Mouse (Mus musculus) heart, postnatal 25 days (tissue): Measurements from ENCODE around the gene Pdzd3. TPM values are rescaled to one million over a fixed set of nuclear protein-coding genes. Genes with fewer than 3 reads are reported as not detected.

Source experiments
- DNase-seq: peaks from one replicate; pipeline ENCODE4 v3.0.0; 2022; ENCODE audit warnings: low spot score
- intact Hi-C: fragments of 180-260 bp; cut with DNase I; formaldehyde crosslinking; loops from one replicate; pipeline ENCODE4 v1.15.1; 2025
- total RNA-seq, 2 experiments: library from RNA; stranded (reverse); gene quantifications; 2 replicates each; pipeline ENCODE4 v1.2.3; 2021

Gene Pdzd3
- total RNA-seq, 2 experiments from 2014 or later: 4.3 to 4.4 TPM

DNA sequence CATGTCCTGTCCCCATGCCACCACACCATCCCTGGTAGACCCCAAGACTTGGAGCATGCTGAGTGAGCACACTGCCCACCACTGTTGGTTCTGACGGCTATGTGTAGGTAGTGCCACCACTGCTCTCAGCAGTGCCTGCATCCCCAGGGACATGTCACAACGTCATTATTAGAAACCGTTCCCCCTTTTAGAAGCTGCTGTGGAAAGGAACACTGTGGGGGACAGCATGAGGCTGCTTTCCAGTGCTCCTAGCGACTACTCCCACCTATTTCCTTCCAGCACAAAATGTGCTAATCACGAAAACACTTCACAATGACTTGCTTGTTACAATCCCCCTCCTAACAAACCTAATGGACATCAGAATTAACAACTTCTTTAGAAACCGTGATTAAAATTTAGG is 25.3 kb downstream of the Pdzd3 start:
- DNase-seq: no peak
- intact Hi-C loops: no loop called here

DNA sequence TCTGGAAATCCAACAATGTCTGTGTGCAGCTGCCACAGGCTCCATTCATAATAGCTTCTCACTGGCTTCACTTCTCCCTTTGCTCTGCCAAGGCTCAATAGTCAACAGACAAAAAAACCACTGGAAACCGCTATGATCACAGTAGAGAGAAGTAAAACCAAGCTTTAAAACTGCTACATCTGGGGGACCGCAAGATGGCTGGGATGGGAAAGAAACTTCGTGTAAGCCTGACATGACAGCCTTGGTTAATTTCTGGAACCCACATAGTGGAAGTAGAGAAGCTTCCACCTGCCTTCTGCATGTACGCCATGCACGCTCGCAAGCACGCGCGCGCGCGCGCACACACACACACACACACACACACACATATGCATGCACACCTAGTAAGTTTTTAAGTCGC is 37.7 kb downstream of the Pdzd3 start:
- DNase-seq: no peak
- intact Hi-C loops: no loop called here

DNA sequence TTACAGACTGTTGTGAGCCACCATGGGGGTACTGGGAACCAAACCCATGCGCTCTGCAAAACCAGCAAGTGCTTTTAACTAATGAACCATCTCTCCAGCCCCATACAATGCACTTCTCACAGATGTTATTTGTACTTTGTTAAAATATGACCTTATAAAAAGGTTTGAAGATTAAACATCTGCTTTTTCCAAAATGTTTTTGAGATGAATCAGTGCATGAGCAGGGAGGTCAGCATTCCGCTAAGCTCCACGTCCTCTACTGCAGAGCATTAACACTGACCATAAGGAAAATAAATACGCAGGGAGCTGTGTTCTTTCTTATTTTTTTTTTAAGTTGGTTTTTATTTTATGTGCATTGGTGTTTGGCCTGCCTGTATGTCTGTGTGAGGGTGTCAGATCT is 38.9 kb downstream of the Pdzd3 start:
- intact Hi-C loops: no loop called here
- no peak for DNase-seq

DNA sequence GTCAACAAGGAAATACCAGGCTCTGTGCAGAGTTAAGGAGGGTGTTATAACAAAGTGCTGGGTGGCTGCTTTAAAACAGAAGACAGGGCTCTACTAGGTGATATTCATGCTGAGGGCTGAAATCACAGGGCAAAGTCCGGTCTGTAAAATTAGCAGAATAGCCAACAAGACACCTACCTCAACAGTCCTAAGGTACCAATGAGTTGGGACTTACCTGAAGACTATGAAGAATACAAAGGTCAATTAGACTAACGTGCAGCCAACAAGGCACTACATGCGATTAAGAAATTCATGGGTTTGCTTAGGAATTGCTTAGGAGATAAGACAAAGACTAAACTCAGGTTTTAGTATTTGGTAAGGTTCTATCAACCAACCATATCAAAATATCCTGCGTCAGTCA is 41.9 kb downstream of the Pdzd3 start:
- intact Hi-C loops: no loop called here
- DNase-seq: no peak

DNA sequence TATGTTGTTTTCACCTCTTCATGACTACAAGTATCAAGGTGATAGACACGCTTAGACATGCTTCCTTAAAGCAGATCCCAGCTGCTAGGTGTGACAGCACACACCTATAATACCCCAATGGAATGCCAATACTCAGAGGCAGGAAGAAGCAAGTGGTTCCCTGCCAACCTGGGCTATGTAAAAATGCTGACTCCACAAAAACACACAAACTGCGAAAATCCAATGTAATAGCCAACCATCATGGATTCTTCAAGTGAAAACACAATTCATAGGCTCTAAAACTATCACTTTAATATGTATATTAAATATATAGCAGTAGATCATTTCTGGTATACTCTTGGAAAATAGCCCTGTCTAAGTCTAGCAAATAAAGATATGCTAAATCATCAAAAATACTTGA is 43.4 kb downstream of the Pdzd3 start:
- no peak for DNase-seq
- intact Hi-C loops: no loop called here

DNA sequence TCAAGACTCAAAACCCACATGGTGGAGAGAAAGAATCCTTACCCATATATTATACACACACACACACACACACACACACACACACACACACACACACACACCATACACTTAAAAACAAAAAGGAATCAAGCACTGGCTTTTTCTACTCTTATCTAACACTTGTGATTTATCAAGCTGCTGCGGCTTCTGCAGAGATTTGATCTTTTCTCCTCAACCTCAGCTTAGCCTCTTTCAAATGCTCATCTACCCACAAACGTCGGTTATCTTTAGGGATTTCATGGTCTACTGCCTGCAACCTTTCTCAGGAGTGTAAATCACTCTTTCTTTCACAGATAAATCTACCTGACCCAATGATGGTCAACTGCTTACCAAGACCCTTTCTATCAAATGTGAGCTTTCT is 50.8 kb downstream of the Pdzd3 start:
- DNase-seq: no peak
- intact Hi-C loops: no loop called here

DNA sequence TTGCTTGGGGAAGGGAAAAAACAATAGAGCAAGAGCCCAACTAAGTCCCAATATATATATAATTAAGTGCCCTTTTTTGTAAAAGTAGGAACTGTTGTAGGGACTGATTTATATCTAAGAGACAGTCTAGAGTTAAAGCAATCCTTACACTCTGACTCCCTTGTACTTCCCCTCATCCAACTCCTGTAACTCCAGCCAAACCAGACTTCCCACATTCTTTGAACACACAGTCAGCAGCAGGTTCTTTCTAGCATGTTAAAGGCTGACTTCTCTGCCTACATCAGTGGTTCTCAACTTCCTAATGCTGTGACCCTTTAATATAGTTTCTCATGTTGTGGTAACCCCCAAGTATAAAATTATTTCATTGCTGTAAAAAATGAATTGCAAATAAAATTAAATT is 51.7 kb downstream of the Pdzd3 start:
- DNase-seq: no peak
- intact Hi-C loops: no loop called here

DNA sequence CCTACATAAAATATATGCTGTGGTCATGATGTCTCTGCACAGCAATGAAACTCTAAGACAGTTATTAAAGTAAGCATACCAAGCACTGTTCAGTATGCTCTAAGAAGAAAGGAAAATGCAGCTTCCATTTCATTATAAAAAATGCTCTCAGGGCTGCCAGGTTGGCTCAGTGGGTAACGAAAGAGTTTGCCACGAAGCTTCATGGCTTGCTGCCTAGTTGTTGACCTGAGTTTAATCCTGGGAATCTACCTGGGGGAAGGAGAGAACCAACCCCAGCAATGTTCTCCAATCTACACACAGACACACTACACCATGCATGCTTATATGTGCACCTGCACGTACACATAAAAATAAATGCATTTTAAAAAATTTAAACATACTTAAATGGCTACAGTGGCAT is 52.1 kb downstream of the Pdzd3 start:
- no peak for DNase-seq
- intact Hi-C loops: no loop called here

Other genes with a start within 250 kb of the Pdzd3 start
- 10 to 100 TPM; 13.9 to 22.2 TPM for gene Thy1, start 208.1 kb downstream of the Pdzd3 start, total RNA-seq
- 100 to 1,000 TPM in 1 of 2 experiments, 10 to 100 TPM in 1; 77.7 to 191 TPM for gene Usp2, start 184.4 kb downstream of the Pdzd3 start, total RNA-seq
- not detected for gene Mfrp, start 149.7 kb downstream of the Pdzd3 start, total RNA-seq
- 10 to 100 TPM in 1 of 2 experiments, 1 to 10 TPM in 1; 9.7 to 10.9 TPM for gene C1qtnf5, start 144.2 kb downstream of the Pdzd3 start, total RNA-seq
- gene Gm49380, start 138.0 kb downstream of the Pdzd3 start, total RNA-seq: under 1 TPM in 1 of 2 experiments, not detected in 1; 0.11 TPM
- gene Rnf26, start 138.0 kb downstream of the Pdzd3 start, total RNA-seq: 1 to 10 TPM; 7.7 to 8.1 TPM
- 10 to 100 TPM; 38.9 to 40.4 TPM for gene Mcam, start 117.0 kb downstream of the Pdzd3 start, total RNA-seq
- gene Cbl, start 17.4 kb downstream of the Pdzd3 start, total RNA-seq: 10 to 100 TPM; 18.6 to 22.4 TPM
- gene Ccdc153, start 10.8 kb downstream of the Pdzd3 start, total RNA-seq: not detected
- 10 to 100 TPM; 19.4 to 20.7 TPM for gene Nlrx1, start 17.1 kb upstream of the Pdzd3 start, total RNA-seq
- under 1 TPM; 0.34 to 0.42 TPM for gene Abcg4, start 37.1 kb upstream of the Pdzd3 start, total RNA-seq
- gene Hinfp, start 54.2 kb upstream of the Pdzd3 start, total RNA-seq: 10 to 100 TPM in 1 of 2 experiments, 1 to 10 TPM in 1; 7.9 to 12.7 TPM
- gene C2cd2l, start 68.8 kb upstream of the Pdzd3 start, total RNA-seq: 10 to 100 TPM; 11.7 to 13.9 TPM
- 10 to 100 TPM; 18.6 to 19.6 TPM for gene Dpagt1, start 74.5 kb upstream of the Pdzd3 start, total RNA-seq
- 10 to 100 TPM; 14.6 to 15.6 TPM for gene H2afx, start 83.2 kb upstream of the Pdzd3 start, total RNA-seq
- gene Hmbs, start 92.8 kb upstream of the Pdzd3 start, total RNA-seq: 10 to 100 TPM; 46.3 to 47.0 TPM
- 10 to 100 TPM; 14.3 to 14.8 TPM for gene Vps11, start 110.2 kb upstream of the Pdzd3 start, total RNA-seq
- gene Hyou1, start 128.0 kb upstream of the Pdzd3 start, total RNA-seq: 10 to 100 TPM; 70.2 to 78.9 TPM
- 10 to 100 TPM; 25.5 to 27.9 TPM for gene Slc37a4, start 145.4 kb upstream of the Pdzd3 start, total RNA-seq
- gene Rps25, start 155.7 kb upstream of the Pdzd3 start, total RNA-seq: 100 to 1,000 TPM; 745 to 824 TPM
- gene Trappc4, start 156.1 kb upstream of the Pdzd3 start, total RNA-seq: 10 to 100 TPM; 34.9 to 35.1 TPM
- gene Ccdc84, start 167.1 kb upstream of the Pdzd3 start, total RNA-seq: 1 to 10 TPM; 7.2 to 8.0 TPM
- gene Foxr1, start 189.7 kb upstream of the Pdzd3 start, total RNA-seq: not detected
- gene Upk2, start 203.5 kb upstream of the Pdzd3 start, total RNA-seq: not detected
- gene Bcl9l, start 231.4 kb upstream of the Pdzd3 start, total RNA-seq: 10 to 100 TPM; 44.9 to 57.6 TPM